Mouse (Mus musculus): ENCODE measurements at regions not wholly inside any gene's neighbourhood (a gene's known extent, or its start where the extent isn't known, plus 50 kb on each side); places are given as distances from the start of the nearest gene placed in this dataset.

DNA sequence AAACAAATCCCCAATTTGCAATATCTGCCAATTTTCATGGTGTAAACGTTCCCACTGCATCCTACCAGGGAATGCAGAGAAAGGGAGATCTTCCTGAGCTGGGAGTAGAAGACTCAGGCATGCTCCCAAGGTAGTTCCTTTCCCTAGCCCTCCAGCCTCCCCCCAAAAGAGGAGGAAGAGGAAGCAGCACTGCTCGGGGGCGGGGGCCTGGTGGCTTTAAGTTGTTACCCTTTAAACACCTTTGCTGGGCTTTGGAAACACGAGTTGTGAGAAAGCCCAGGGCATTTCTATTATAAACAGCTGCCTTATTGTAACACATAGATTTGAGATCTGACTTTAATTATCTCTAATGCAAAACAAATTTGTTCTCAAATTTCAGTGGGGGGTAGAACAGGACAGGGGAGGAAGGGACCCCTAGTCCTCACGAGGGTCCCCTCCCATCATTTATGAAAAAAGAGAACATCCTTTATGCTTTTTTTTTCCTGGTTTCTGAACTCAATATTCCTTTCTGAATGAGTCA is 87.4 kb upstream of the Gdnf start:
- Histone ChIP-seq H3K4me3 (no peak overlapping the region), H3K27ac (no peak overlapping the region), H3K36me3 (ENCODE audit: poor library complexity, severe bottlenecking) (no peaks in the 10 kb centered on the region), H3K27me3 (no peaks in the 10 kb centered on the region), H3K4me1 (no peaks in the 10 kb centered on the region), H3K9me3 (replicated peaks) (no peaks in the 10 kb centered on the region), H3K9ac (no peak overlapping the region), H3K4me2 (no peak overlapping the region)
- WGBS, result 62% methylated on average over 5 of the region's 5 CpGs
- ATAC-seq, result no peak

- ATAC-seq, result no peak
- H3K9ac ChIP-seq, result no peak overlapping the region
- H3K27ac ChIP-seq, result no peak overlapping the region
- H3K4me1 ChIP-seq, result no peaks in the 10 kb centered on the region
- no peaks in the 10 kb centered on the region for H3K36me3 ChIP-seq (ENCODE audit: poor library complexity, severe bottlenecking)
- H3K9me3 ChIP-seq (replicated peaks), result no peaks in the 10 kb centered on the region
- H3K4me3 ChIP-seq, result no peak overlapping the region
- H3K4me2 ChIP-seq, result no peak overlapping the region
- WGBS, result 92% methylated on average over 2 of the region's 2 CpGs
- H3K27me3 ChIP-seq, result no peaks in the 10 kb centered on the region
These were observed 86.9 kb upstream of the Gdnf start for GRCm38 (mm10) chr15:7723770-7724169.

GRCm38 (mm10) chr15:7725505-7725904 is 85.1 kb upstream of the Gdnf start:
- Histone ChIP-seq H3K27me3 (no peaks in the 10 kb centered on the region), H3K27ac (no peak overlapping the region), H3K9me3 (replicated peaks) (no peaks in the 10 kb centered on the region), H3K4me3 (no peak overlapping the region), H3K9ac (no peak overlapping the region), H3K4me2 (no peak overlapping the region), H3K36me3 (ENCODE audit: poor library complexity, severe bottlenecking) (no peaks in the 10 kb centered on the region), H3K4me1 (no peaks in the 10 kb centered on the region)
- WGBS, result 73% methylated on average over 4 of the region's 4 CpGs
- no peak for ATAC-seq

GRCm38 (mm10) chr15:7747586-7747985 is 63.1 kb upstream of the Gdnf start:
- Histone ChIP-seq H3K27me3 (no peaks in the 10 kb centered on the region), H3K4me2 (no peak overlapping the region), H3K27ac (no peak overlapping the region), H3K4me3 (no peak overlapping the region), H3K36me3 (ENCODE audit: poor library complexity, severe bottlenecking) (no peaks in the 10 kb centered on the region), H3K9ac (no peak overlapping the region), H3K4me1 (no peaks in the 10 kb centered on the region), H3K9me3 (replicated peaks) (no peaks in the 10 kb centered on the region)
- 89% methylated on average over 4 of the region's 4 CpGs for WGBS
- ATAC-seq, result no peak

DNA sequence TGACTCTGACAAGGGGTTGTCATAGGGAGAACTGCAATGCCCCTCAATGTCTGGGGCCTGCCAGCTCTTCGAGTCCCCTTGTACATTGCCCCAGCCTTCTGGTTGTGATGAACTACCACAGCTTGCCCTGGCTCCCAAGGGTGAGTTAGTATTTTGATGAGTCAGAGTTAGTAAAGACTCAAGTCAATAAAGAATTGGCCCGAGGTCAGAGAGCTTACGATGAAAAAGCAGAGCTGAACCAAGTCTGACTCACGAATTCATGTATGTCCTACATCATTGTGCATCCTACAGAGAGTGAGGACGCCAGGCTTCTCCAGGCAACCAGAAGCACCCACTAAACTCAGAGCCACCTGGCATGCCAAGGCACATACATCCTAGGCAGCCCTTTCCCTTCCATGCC is 60.2 kb upstream of the Gdnf start:
- H3K9ac ChIP-seq, result no peak overlapping the region
- no peaks in the 10 kb centered on the region for H3K36me3 ChIP-seq (ENCODE audit: poor library complexity, severe bottlenecking)
- ATAC-seq, result no peak
- no peaks in the 10 kb centered on the region for H3K27me3 ChIP-seq
- H3K4me1 ChIP-seq, result no peaks in the 10 kb centered on the region
- 87% methylated on average over 5 of the region's 5 CpGs for WGBS
- no peak overlapping the region for H3K27ac ChIP-seq
- no peaks in the 10 kb centered on the region for H3K9me3 ChIP-seq (replicated peaks)
- no peak overlapping the region for H3K4me3 ChIP-seq
- no peak overlapping the region for H3K4me2 ChIP-seq

Data from forebrain, embryonic 13.5 days (tissue).